Mouse (Mus musculus) stomach, postnatal 0 days (tissue): Measurements from ENCODE around the gene Afap1. TPM values are rescaled to one million over a fixed set of nuclear protein-coding genes. Genes with fewer than 3 reads are reported as not detected.

Experiments
- ATAC-seq: fragments of 200-750 bp; cut with Nextera tagmentation; 2 replicates; pipeline ENCODE4 v1.8.0; 2017; ENCODE audit not compliant: low FRiP score, low TSS enrichment
- DNase-seq: peaks from one replicate; pipeline ENCODE4 v3.0.0-alpha.2; 2016; ENCODE audit warnings: low spot score
- H3K27ac ChIP-seq: fragments of 300-500 bp; sonication (generic); replicated peaks from 2 replicates; pipeline ENCODE4 v1.5.1; 2014; ENCODE audit warnings: mild to moderate bottlenecking, control low read depth
- H3K27me3 ChIP-seq: fragments of 300-500 bp; sonication (generic); 2 replicates; pipeline ENCODE4 v1.6.1; 2014; ENCODE audit warnings: low read length; ENCODE audit not compliant: control insufficient read depth, insufficient read depth
- H3K36me3 ChIP-seq: fragments of 300-500 bp; sonication (generic); 2 replicates; pipeline ENCODE4 v1.6.1; 2014; ENCODE audit warnings: low read length, mixed read lengths; ENCODE audit not compliant: control insufficient read depth, insufficient read depth
- H3K4me1 ChIP-seq: fragments of 300-500 bp; sonication (generic); replicated peaks from 2 replicates; pipeline ENCODE4 v1.6.1; 2014; ENCODE audit warnings: antibody characterized with exemption; ENCODE audit not compliant: control insufficient read depth, insufficient read depth
- H3K4me2 ChIP-seq: fragments of 300-500 bp; sonication (generic); replicated peaks from 2 replicates; pipeline ENCODE4 v1.6.1; 2014; ENCODE audit warnings: low read depth, mild to moderate bottlenecking, control low read depth, moderate library complexity
- H3K4me3 ChIP-seq: fragments of 300-500 bp; sonication (generic); 2 replicates; pipeline ENCODE4 v1.5.1; 2014; ENCODE audit warnings: low read depth, low read length, control low read depth
- H3K9ac ChIP-seq: fragments of 300-500 bp; sonication (generic); 2 replicates; pipeline ENCODE4 v1.6.1; 2014; ENCODE audit warnings: mild to moderate bottlenecking, low read length, control low read depth, mixed read lengths
- H3K9me3 ChIP-seq: fragments of 300-500 bp; sonication (generic); 2 replicates; pipeline ENCODE4 v1.6.1; 2016; ENCODE audit warnings: low read length; ENCODE audit not compliant: control insufficient read depth
- CTCF ChIP-seq: IDR thresholded peaks from 2 replicates; pipeline ENCODE4 v1.5.1; 2016; ENCODE audit warnings: antibody characterized with exemption, low read depth, mild to moderate bottlenecking, moderate library complexity
- EP300 ChIP-seq: optimal IDR thresholded peaks from 2 replicates; pipeline ENCODE3; 2016; ENCODE audit warnings: antibody characterized with exemption
- WGBS: fragments of 180-500 bp; shearing (Covaris S2); extraction: QIAGEN DNeasy Blood & Tissue Kit; methylation state at CpG from one replicate; pipeline ENCODE4 v1.1.7; 2014; 5-methylcytosine and 5-hydroxymethylcytosine counted together
- polyA plus RNA-seq: library from polyadenylated mRNA; unstranded; fragments of >200 nt; fragmentation: Nextera tagmentation; extraction: Ambion mirVana; gene quantifications from 2 replicates; pipeline ENCODE4 v1.2.1, GENCODE M21; 2015

The Afap1 gene
- polyA plus RNA-seq, 1 experiment from 2014 or later = 9.3 TPM

DNA sequence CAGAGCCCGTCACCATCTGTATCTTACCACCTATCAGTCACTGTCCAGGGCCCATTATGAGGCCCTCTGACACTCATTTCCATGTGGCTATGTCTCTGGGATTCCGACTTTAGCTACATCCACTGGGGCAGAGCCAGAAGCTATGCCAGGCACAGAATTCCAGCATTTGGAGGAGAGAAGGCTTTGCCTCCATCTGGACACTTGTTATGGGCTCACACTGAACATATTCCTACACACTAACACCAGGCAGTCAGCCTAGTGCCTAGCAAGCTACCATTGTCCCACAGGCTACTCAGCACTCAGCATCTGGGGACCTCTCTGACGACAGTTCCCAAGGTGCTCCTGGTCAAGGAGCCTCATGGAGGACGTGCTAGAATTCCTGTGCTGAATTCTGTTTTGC lies 132.0 kb downstream of the Afap1 start:
- ATAC-seq (no peak), DNase-seq (no peak)
- Histone ChIP-seq H3K4me3 (no peak overlapping the region), H3K4me2 (no peak overlapping the region), H3K27me3 (no peaks in the 10 kb centered on the region), H3K9ac (no peak overlapping the region), H3K4me1 (no peaks in the 10 kb centered on the region), H3K9me3 (no peaks in the 10 kb centered on the region), H3K27ac (no peak overlapping the region), H3K36me3 (no peaks in the 10 kb centered on the region)
- TF ChIP-seq CTCF = no peak
- TF ChIP-seq EP300 = no peak
- 82% methylated on average over 4 of the region's 4 CpGs for WGBS

DNA sequence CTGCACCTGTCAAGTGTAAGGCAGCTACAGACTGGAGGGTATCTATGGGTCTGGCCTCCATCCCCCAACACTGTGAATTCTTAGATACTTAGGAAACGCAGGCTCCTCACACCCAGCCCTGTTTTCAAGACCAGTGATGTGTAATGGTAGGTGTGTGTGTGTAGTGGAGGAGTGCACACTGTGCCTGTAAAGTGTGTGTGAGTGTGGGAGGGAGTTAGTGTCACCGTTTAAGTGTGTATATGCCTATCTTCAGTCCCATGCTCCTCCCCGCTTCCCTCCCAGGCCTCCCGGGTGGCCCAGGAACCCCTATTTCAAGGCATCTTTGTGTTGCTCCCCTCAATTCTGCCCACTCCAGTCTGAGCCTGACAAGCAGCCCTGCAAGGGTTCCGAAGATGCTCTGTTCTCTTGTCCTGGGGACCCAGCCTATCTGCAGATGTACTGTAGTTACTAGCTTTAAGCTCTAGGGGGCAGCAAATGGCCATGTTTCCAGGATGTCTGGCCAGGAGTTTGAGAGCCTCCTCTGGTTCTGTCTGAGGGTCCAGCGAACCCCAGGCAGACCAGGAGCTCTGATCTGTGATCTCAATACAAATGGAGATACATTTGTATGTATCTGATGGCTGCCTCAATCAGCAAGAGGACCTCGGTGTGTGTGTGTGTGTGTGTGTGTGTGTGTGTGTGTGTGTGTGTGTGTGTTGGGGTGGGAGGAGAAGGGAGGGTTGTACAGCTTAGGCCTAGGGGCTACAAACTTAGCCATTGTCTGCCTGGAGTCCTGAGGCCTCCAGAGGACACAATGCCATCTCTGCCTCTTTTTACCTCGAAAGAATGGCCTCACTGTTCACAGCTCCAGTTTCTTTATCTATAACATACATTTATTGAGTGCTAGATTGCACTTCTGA lies 140.7 kb downstream of the Afap1 start:
- peak; percentile 45 for DNase-seq
- no peaks in the 10 kb centered on the region for H3K9me3 ChIP-seq
- no peak overlapping the region for H3K4me3 ChIP-seq
- TF ChIP-seq CTCF = peak; percentile 91
- TF ChIP-seq EP300 = no peak
- no peak overlapping the region for H3K4me2 ChIP-seq
- no peaks in the 10 kb centered on the region; the same call in 1 of the 2 replicates for H3K36me3 ChIP-seq
- 52% methylated on average over 8 of the region's 8 CpGs for WGBS
- no peak overlapping the region for H3K9ac ChIP-seq
- no peaks in the 10 kb centered on the region for H3K4me1 ChIP-seq
- no peaks in the 10 kb centered on the region for H3K27me3 ChIP-seq
- peak; percentile 60 for ATAC-seq
- H3K27ac ChIP-seq = no peak overlapping the region

DNA sequence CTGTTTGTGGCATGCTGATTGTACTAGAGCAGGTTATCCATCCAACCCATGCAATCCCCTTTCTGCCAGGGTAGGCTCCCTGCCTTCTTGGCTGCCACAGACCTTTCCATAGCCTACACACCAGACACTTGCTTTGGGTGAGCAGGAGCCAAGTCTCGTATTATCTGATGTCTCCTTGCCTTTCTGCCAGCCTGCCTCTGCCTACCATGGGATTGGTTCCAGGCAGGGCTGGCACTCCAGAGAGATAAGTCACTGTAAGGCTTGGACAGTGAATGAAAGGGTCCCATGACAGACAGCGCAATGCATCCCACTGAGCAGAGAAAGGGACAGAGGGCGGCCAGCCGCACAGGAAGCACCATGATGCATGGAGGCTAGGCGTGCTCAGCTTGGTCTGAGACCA lies 146.5 kb downstream of the Afap1 start:
- peaks cover 2% of the 10 kb centered on the region; the same call in 1 of the 2 replicates for H3K4me1 ChIP-seq
- no peak overlapping the region for H3K27ac ChIP-seq
- no peak overlapping the region for H3K4me2 ChIP-seq
- no peak for ATAC-seq
- TF ChIP-seq CTCF = no peak
- no peak for TF ChIP-seq EP300
- H3K4me3 ChIP-seq = no peak overlapping the region
- no peak for DNase-seq
- no peak overlapping the region for H3K9ac ChIP-seq
- H3K36me3 ChIP-seq = no peaks in the 10 kb centered on the region
- H3K27me3 ChIP-seq = no peaks in the 10 kb centered on the region
- WGBS = 94% methylated on average over 5 of the region's 5 CpGs
- no peaks in the 10 kb centered on the region for H3K9me3 ChIP-seq

DNA sequence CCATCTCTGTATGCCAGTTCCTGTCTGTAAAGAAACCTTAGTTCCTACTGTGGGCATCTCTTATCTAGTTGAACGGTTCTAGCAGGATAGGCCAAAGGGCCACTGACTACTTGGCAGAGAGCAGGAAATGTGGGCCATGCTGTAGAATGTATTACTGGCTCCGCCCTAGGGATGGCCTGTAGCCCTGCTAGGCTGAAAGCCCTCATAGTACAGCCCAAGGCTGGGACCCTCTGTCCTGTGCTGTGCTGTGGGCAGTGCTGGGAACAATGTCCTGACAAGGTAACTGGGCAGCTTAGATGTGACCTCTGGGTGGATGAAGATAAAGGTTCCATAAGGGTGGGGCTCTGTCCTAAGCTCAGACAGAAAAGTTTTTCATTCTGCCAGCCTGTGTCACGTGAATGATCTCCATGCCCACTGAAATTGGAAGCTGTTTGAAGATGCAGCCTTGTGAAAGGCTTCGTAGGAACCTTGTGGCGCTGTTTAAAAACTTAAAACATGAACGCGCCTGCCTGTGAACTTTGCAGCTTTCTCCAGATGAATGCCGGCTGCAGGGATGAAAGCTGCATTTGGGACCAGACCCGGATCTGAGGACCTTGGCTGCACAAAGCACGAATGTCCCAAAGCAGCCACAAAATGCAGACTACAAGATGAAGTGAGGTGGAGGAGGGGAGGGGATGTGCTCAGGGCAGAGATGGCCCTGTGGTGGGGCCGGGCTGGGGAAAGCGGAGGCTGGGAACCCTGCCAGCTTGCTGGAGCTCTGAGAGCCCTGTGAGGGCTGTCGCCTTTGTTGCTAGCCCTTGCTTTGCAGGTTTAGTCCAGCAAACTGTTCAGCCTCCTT lies 147.5 kb downstream of the Afap1 start:
- H3K9ac ChIP-seq = peak overlapping the region; percentile 43; the same call in 1 of the 2 replicates
- peak; percentile 24 for DNase-seq
- TF ChIP-seq EP300 (no peak), CTCF (no peak)

DNA sequence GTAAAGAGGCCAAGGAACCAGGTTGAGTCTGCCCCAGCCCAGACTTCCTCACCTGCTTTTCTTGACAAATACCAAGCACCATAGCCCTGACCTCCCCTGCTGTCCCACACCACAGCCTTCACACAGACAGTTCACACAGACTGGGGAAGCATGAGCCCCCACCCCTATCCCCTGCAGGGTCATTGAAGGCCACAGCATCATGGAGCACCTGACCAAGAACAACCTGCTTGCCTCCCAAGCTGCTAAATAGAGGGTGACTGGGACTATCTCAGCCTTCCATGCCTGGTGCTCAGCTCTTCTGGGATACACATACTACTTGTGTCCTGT lies 148.1 kb downstream of the Afap1 start:
- peaks cover 2% of the 10 kb centered on the region; the same call in 1 of the 2 replicates for H3K4me1 ChIP-seq
- no peaks in the 10 kb centered on the region for H3K9me3 ChIP-seq
- 0 out of 2 replicates have a peak overlapping the region, but pooled peaks have one; percentile 18 for H3K27ac ChIP-seq
- no peaks in the 10 kb centered on the region for H3K27me3 ChIP-seq
- H3K4me2 ChIP-seq = no peak overlapping the region
- H3K36me3 ChIP-seq = no peaks in the 10 kb centered on the region
- H3K4me3 ChIP-seq = no peak overlapping the region
- ATAC-seq = no peak
- TF ChIP-seq CTCF (no peak), EP300 (no peak)
- DNase-seq = no peak
- H3K9ac ChIP-seq = peak overlapping the region; percentile 43; the same call in 1 of the 2 replicates

More for the DNA sequence above, 147.5 kb downstream of the Afap1 start:
- Histone ChIP-seq H3K9me3 (no peaks in the 10 kb centered on the region), H3K4me1 (peaks cover 2% of the 10 kb centered on the region; the same call in 1 of the 2 replicates), H3K27ac (0 out of 2 replicates have a peak overlapping the region, but pooled peaks have one; percentile 18), H3K4me3 (no peak overlapping the region), H3K27me3 (no peaks in the 10 kb centered on the region), H3K4me2 (no peak overlapping the region), H3K36me3 (no peaks in the 10 kb centered on the region)
- WGBS = 40% methylated on average over 13 of the region's 13 CpGs
- 0 out of 2 replicates have a peak, but pooled peaks have one; percentile 25 for ATAC-seq
